Mouse (Mus musculus) brown adipose tissue, adult 24 weeks (tissue): Measurements from ENCODE around the gene Zfp386. TPM values are rescaled to one million over a fixed set of nuclear protein-coding genes. Genes with fewer than 3 reads are reported as not detected.
"Not testable (repeated sequence)": the region's sequence is repeated elsewhere in the genome, so short reads cannot be mapped to it uniquely, and the experiment has no call there.

ENCODE experiments used
- H3K27ac ChIP-seq: fragments of 200-500 bp; replicated peaks from 2 replicates; pipeline ENCODE4 v1.5.1; 2012; ENCODE audit warnings: low read depth, mild to moderate bottlenecking, low read length
- H3K4me1 ChIP-seq: fragments of 200-500 bp; 2 replicates; pipeline ENCODE4 v1.6.1; 2012; ENCODE audit warnings: low read length, mixed read lengths; ENCODE audit not compliant: control insufficient read depth, insufficient read depth, insufficient read length
- H3K4me3 ChIP-seq: fragments of 200-500 bp; 2 replicates; pipeline ENCODE4 v1.5.1; 2012; ENCODE audit warnings: low read depth, mild to moderate bottlenecking, low read length, moderate library complexity; ENCODE audit not compliant: insufficient read depth
- polyA plus RNA-seq: library from polyadenylated mRNA; stranded (reverse); fragments of >200 nt; gene quantifications from 2 replicates; pipeline ENCODE4 v1.2.4, GENCODE M21; 2012; ENCODE audit not compliant: missing spikeins, insufficient read depth, insufficient read length

The Zfp386 gene
- polyA plus RNA-seq = 27.1 and 31.0 TPM in 2 replicates

- peak within 1 kb of the TSS; percentile 85 for H3K27ac ChIP-seq
- H3K4me1 ChIP-seq = peaks cover 12% of the 10 kb centered on the region
- peak within 1 kb of the TSS; percentile 71 for H3K4me3 ChIP-seq
Measured at GRCm38 (mm10) chr12:116047440-116048377, at the start of gene Zfp386. Zfp386 (plus strand) TSS chr12:116047724.

- H3K4me1 ChIP-seq, H3K4me3 ChIP-seq, H3K27ac ChIP-seq: not testable (repeated sequence)
Measured at GRCm38 (mm10) chr12:115999784-116000183, 47.7 kb upstream of the Zfp386 start.

GRCm38 (mm10) chr12:116002946-116003345 is 44.6 kb upstream of the Zfp386 start:
- not testable (repeated sequence) for H3K4me3 ChIP-seq, H3K27ac ChIP-seq, H3K4me1 ChIP-seq

GRCm38 (mm10) chr12:116010812-116011211 is 36.7 kb upstream of the Zfp386 start:
- Histone ChIP-seq H3K27ac (no peak overlapping the region), H3K4me1 (no peaks in the 10 kb centered on the region), H3K4me3 (no peak overlapping the region)

- H3K27ac ChIP-seq = no peak overlapping the region
- H3K4me1 ChIP-seq = no peaks in the 10 kb centered on the region
- H3K4me3 ChIP-seq = no peak overlapping the region
Measured at GRCm38 (mm10) chr12:116028095-116028494, 19.4 kb upstream of the Zfp386 start.

GRCm38 (mm10) chr12:116035346-116035745 is 12.2 kb upstream of the Zfp386 start:
- Histone ChIP-seq H3K4me1 (no peaks in the 10 kb centered on the region), H3K27ac (no peak overlapping the region), H3K4me3 (no peak overlapping the region)

- Histone ChIP-seq H3K4me3 (no peak overlapping the region), H3K4me1 (peaks cover 8% of the 10 kb centered on the region), H3K27ac (no peak overlapping the region)
Measured at GRCm38 (mm10) chr12:116044785-116045184, 2.7 kb upstream of the Zfp386 start.

GRCm38 (mm10) chr12:116048766-116049165 is 1.2 kb downstream of the Zfp386 start:
- Histone ChIP-seq H3K4me1 (peaks cover 12% of the 10 kb centered on the region), H3K4me3 (peak overlapping the region; percentile 39), H3K27ac (peak overlapping the region; percentile 68)

- Histone ChIP-seq H3K27ac (peak overlapping the region; percentile 68), H3K4me1 (peaks cover 12% of the 10 kb centered on the region), H3K4me3 (no peak overlapping the region; the same call in 1 of the 2 replicates)
Measured at GRCm38 (mm10) chr12:116049236-116049635, 1.7 kb downstream of the Zfp386 start.

- H3K4me3 ChIP-seq = no peak overlapping the region
- peaks cover 12% of the 10 kb centered on the region for H3K4me1 ChIP-seq
- H3K27ac ChIP-seq = peak overlapping the region; percentile 54
Measured at GRCm38 (mm10) chr12:116049701-116050100, 2.2 kb downstream of the Zfp386 start.

- peaks cover 7% of the 10 kb centered on the region; the same call in 1 of the 2 replicates for H3K4me1 ChIP-seq
Measured at GRCm38 (mm10) chr12:116054342-116054741, 6.8 kb downstream of the Zfp386 start.

GRCm38 (mm10) chr12:116056112-116056511 is 8.6 kb downstream of the Zfp386 start:
- Histone ChIP-seq H3K4me3 (no peak overlapping the region), H3K27ac (no peak overlapping the region), H3K4me1 (no peaks in the 10 kb centered on the region)

More at GRCm38 (mm10) chr12:116054342-116054741, 6.8 kb downstream of the Zfp386 start:
- H3K27ac ChIP-seq = no peak overlapping the region
- no peak overlapping the region for H3K4me3 ChIP-seq

- Histone ChIP-seq H3K4me3 (no peak overlapping the region), H3K4me1 (no peaks in the 10 kb centered on the region), H3K27ac (no peak overlapping the region)
Measured at GRCm38 (mm10) chr12:116061561-116062193, 14.2 kb downstream of the Zfp386 start.

GRCm38 (mm10) chr12:116062194-116062583 is 14.7 kb downstream of the Zfp386 start:
- Histone ChIP-seq H3K27ac (no peak overlapping the region), H3K4me3 (no peak overlapping the region), H3K4me1 (no peaks in the 10 kb centered on the region)

- Histone ChIP-seq H3K27ac (no peak overlapping the region), H3K4me1 (no peaks in the 10 kb centered on the region), H3K4me3 (no peak overlapping the region)
Measured at GRCm38 (mm10) chr12:116063020-116063419, 15.5 kb downstream of the Zfp386 start.
